Comparison of ENCODE assay signal across 18 mouse cellular contexts in the genomic region with DNA sequence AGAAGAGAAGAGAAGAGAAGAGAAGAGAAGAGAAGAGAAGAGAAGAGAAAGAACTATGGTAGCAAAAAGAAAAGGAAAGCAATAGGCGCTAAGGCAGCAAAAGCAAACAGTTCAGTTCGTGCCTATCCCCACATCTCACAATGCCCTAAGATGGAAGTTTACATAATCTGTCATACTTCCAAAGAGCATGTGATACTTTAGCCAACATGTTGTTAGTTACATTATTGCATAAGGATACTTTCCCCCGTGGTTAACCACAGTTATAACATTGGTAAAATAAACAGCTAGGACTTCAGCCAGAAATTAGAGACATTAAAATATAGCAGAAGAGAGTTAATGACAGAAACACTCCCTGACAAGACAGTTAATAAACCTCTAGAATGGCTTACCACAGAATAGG. TPM values are rescaled to one million over a fixed set of nuclear protein-coding genes. Genes with fewer than 3 reads are reported as not detected.
DNase-seq lines count a peak whose midpoint lies in the region; ATAC-seq and TF ChIP-seq lines count a peak whose summit lies in the region.
"Had no signal": no experiment of that assay in that cellular context is flagged by ENCODE, and none has a peak within 500 bp of the region (broad histone marks: within the 10 kb centered on the region; RNA-seq: fewer than 3 reads in every experiment).

No protein-coding gene starts in this region.

- no peaks in the 10 kb centered on the region for H3K36me3 ChIP-seq in liver, adult 2 months (ENCODE audit: control insufficient read depth, insufficient read depth, low read length)
- no peaks in the 10 kb centered on the region for H3K36me3 ChIP-seq in C2C12 (ENCODE audit: control insufficient read depth, insufficient read depth)
- H3K36me3 ChIP-seq in hindbrain, embryonic 16.5 days (ENCODE audit: control insufficient read depth, insufficient read depth, low read length): no peaks in the 10 kb centered on the region
- H3K36me3 ChIP-seq: embryonic facial prominence, embryonic 13.5 days; heart, embryonic 12.5 days; hindbrain, embryonic 15.5 days had no signal

- H3K79me3 ChIP-seq in C2C12 (ENCODE audit: low read depth): no peaks in the 10 kb centered on the region

- H3K79me2 ChIP-seq in liver, adult 2 months (ENCODE audit: control insufficient read depth, insufficient read depth, low read length): no peaks in the 10 kb centered on the region
- no peaks in the 10 kb centered on the region for H3K79me2 ChIP-seq in C2C12 (ENCODE audit: control insufficient read depth, insufficient read depth)

- no peak overlapping the region for H3K9ac ChIP-seq in liver, adult 2 months (ENCODE audit: low read depth, low read length)
- H3K9ac ChIP-seq in hindbrain, embryonic 16.5 days (ENCODE audit: low read depth, low read length): no peak overlapping the region
- H3K9ac ChIP-seq: embryonic facial prominence, embryonic 13.5 days; forebrain, embryonic 13.5 days; forebrain, postnatal 0 days; heart, embryonic 12.5 days; hindbrain, embryonic 15.5 days had no signal

- no peaks in the 10 kb centered on the region for H3K9me3 ChIP-seq in hindbrain, embryonic 16.5 days (ENCODE audit: control insufficient read depth, low read length)
- H3K9me3 ChIP-seq: embryonic facial prominence, embryonic 13.5 days; forebrain, embryonic 13.5 days; heart, embryonic 12.5 days; hindbrain, embryonic 15.5 days had no signal

- WGBS in liver, adult 2 months: 24% methylated on average over 3 of the region's 3 CpGs
- 81% methylated on average over 3 of the region's 3 CpGs for WGBS in hindbrain, embryonic 16.5 days

- H3K27ac ChIP-seq in liver, adult 2 months (replicated peaks; ENCODE audit: insufficient read depth, low read depth, low read length): no peak overlapping the region
- H3K27ac ChIP-seq in hindbrain, embryonic 16.5 days (ENCODE audit: low read depth, low read length): no peak overlapping the region
- H3K27ac ChIP-seq: embryonic facial prominence, embryonic 13.5 days; forebrain, embryonic 13.5 days; hindbrain, embryonic 15.5 days had no signal

- TF ChIP-seq CTCF in liver, adult 2 months (IDR thresholded peaks at IDR 0.05; ENCODE audit: low read depth, low read length): no peak
- TF ChIP-seq CTCF in C2C12 (IDR thresholded peaks at IDR 0.05; ENCODE audit: control insufficient read depth, insufficient read depth, insufficient read length): no peak

- H3K4me3 ChIP-seq in liver, adult 2 months (ENCODE audit: insufficient read depth, low read depth, low read length): no peak overlapping the region
- no peak overlapping the region for H3K4me3 ChIP-seq in C2C12 (ENCODE audit: insufficient read depth, poor library complexity, severe bottlenecking)
- H3K4me3 ChIP-seq in hindbrain, embryonic 16.5 days (ENCODE audit: low read length): no peak overlapping the region
- H3K4me3 ChIP-seq: embryonic facial prominence, embryonic 13.5 days; forebrain, embryonic 13.5 days; heart, embryonic 12.5 days; hindbrain, embryonic 15.5 days had no signal

- DNase-seq in liver, adult 2 months (ENCODE audit: extremely low read depth, low read depth, low spot score): peak; percentile 61
- no peak for DNase-seq in liver
- no peak for DNase-seq in kidney, postnatal 25 days
- no peak for DNase-seq in adrenal gland, postnatal 10 days
- DNase-seq: adrenal gland, postnatal 25 days; cerebellum, adult 2 months; cerebellum, postnatal 10 days; forebrain, postnatal 0 days; gastrocnemius, postnatal 14 days had no signal

- no peak overlapping the region for H3ac ChIP-seq in C2C12 (ENCODE audit: control insufficient read depth, insufficient read length, low read depth)

- no peaks in the 10 kb centered on the region for H3K27me3 ChIP-seq in liver, adult 2 months (ENCODE audit: control insufficient read depth, insufficient read depth, low read length)
- H3K27me3 ChIP-seq in C2C12 (ENCODE audit: control insufficient read depth, insufficient read depth, insufficient read length): no peaks in the 10 kb centered on the region
- no peaks in the 10 kb centered on the region for H3K27me3 ChIP-seq in hindbrain, embryonic 16.5 days (replicated peaks; ENCODE audit: control insufficient read depth, insufficient read depth, low read length)
- H3K27me3 ChIP-seq: forebrain, embryonic 13.5 days; heart, embryonic 12.5 days; hindbrain, embryonic 15.5 days had no signal

- no peak for TF ChIP-seq POLR2A in liver, adult 2 months (IDR thresholded peaks at IDR 0.05; ENCODE audit: extremely low read depth, insufficient read depth, low read length)

- 0 out of 2 replicates have a peak, but pooled peaks cover under 1% of the 10 kb centered on the region for H3K4me1 ChIP-seq in liver, adult 2 months (ENCODE audit: control insufficient read depth, insufficient read depth, low read length)
- H3K4me1 ChIP-seq in hindbrain, embryonic 16.5 days (ENCODE audit: control insufficient read depth, insufficient read depth, low read depth, low read length): no peaks in the 10 kb centered on the region; the same call in 1 of the 2 replicates
- H3K4me1 ChIP-seq: forebrain, embryonic 13.5 days; hindbrain, embryonic 15.5 days had no signal

- no peak overlapping the region for H3K4me2 ChIP-seq in hindbrain, embryonic 16.5 days (ENCODE audit: low read length)
- H3K4me2 ChIP-seq: embryonic facial prominence, embryonic 13.5 days; forebrain, embryonic 13.5 days; heart, embryonic 12.5 days; hindbrain, embryonic 15.5 days had no signal

- peak; percentile 45 for ATAC-seq in common myeloid progenitor, adult 5-6 weeks (replicated peaks; ENCODE audit: low read depth, poor library complexity, severe bottlenecking)
- peak; percentile 65 for ATAC-seq in megakaryocyte, adult 5-6 weeks (ENCODE audit: poor library complexity, severe bottlenecking)
- no peak for ATAC-seq in hindbrain, embryonic 16.5 days
- ATAC-seq: forebrain, embryonic 13.5 days; forebrain, postnatal 0 days; inflammation-experienced regulatory T-cells, adult 6 months had no signal

TF ChIP-seq in C2C12, 6 proteins besides CTCF, POLR2A, EP300 and RAD21:
- peak; percentile 63 for TF ChIP-seq CEBPB (IDR thresholded peaks at IDR 0.05; ENCODE audit: low read depth)
- TF ChIP-seq USF1 (IDR thresholded peaks at IDR 0.05; ENCODE audit: low read depth): peak; percentile 46
- TF ChIP-seq MYOG (IDR thresholded peaks at IDR 0.05; ENCODE audit: control insufficient read depth, extremely low read depth, insufficient read length): no peak
TF ChIP-seq in C2C12: peak in this region for 2.

RNA-seq across cellular contexts. Expression of a gene that starts 15.4 kb away (rescaled TPM):
- total RNA-seq in liver, adult 2 months (2014; rRNA removed): 17.7 and 24.7 TPM in 2 replicates
- 5.3 and 6.6 TPM in 2 replicates for polyA plus RNA-seq in liver, adult 2 months (2012; rRNA removed)
- polyA plus RNA-seq in C2C12 (2012; fragmentation: generic; extraction: Trizol): 0.88 TPM
- total RNA-seq in common myeloid progenitor, adult 5-6 weeks (2017): 47.5 and 57.8 TPM in 2 replicates
- total RNA-seq in megakaryocyte, adult 5-6 weeks (2015): 33.4 and 38.9 TPM in 2 replicates
- 56.6 and 64.5 TPM in 2 replicates for total RNA-seq in megakaryocyte, adult 5-6 weeks (2017)
- 8.4 and 9.8 TPM in 2 replicates for polyA plus RNA-seq in hindbrain, embryonic 16.5 days (2015; fragmentation: Nextera tagmentation; extraction: Ambion mirVana)
- total RNA-seq in adrenal gland, postnatal 10 days (2021): 1 to 10 TPM; 3.5 to 4.9 TPM

RNA-seq across cellular contexts. Expression of a gene that starts 30.4 kb away (rescaled TPM):
- 12.7 and 14.0 TPM in 2 replicates for total RNA-seq in liver, adult 2 months (2014; rRNA removed)
- 10.3 and 10.7 TPM in 2 replicates for polyA plus RNA-seq in liver, adult 2 months (2012; rRNA removed)
- polyA plus RNA-seq in C2C12 (2012; fragmentation: generic; extraction: Trizol): 20.3 TPM
- total RNA-seq in common myeloid progenitor, adult 5-6 weeks (2017): 44.3 and 58.4 TPM in 2 replicates
- total RNA-seq in megakaryocyte, adult 5-6 weeks (2015): 61.0 and 75.2 TPM in 2 replicates
- total RNA-seq in megakaryocyte, adult 5-6 weeks (2017): 70.6 and 73.8 TPM in 2 replicates
- polyA plus RNA-seq in hindbrain, embryonic 16.5 days (2015; fragmentation: Nextera tagmentation; extraction: Ambion mirVana): 12.6 and 14.2 TPM in 2 replicates
- 10 to 100 TPM; 56.1 to 59.8 TPM for total RNA-seq in adrenal gland, postnatal 10 days (2021)
